ENCODE assay signal across 8 mouse cellular contexts in genomic region chr1:178188386-178188785, GRCm38 (mm10). TPM values are rescaled to one million over a fixed set of nuclear protein-coding genes. Genes with fewer than 3 reads are reported as not detected.
A peak's percentile ranks its signal among the peaks of the same experiment; 100 is the strongest.
DNase-seq lines count a peak whose midpoint lies in the region; ATAC-seq and TF ChIP-seq lines count a peak whose summit lies in the region.

No protein-coding gene starts in this region.

- WGBS in heart, embryonic 13.5 days: 8% methylated on average over 13 of the region's 13 CpGs
- 9% methylated on average over 13 of the region's 13 CpGs for WGBS in forebrain, postnatal 0 days
- WGBS in limb, embryonic 10.5 days: 11% methylated on average over 13 of the region's 13 CpGs
- 9% methylated on average over 13 of the region's 13 CpGs for WGBS in midbrain, embryonic 13.5 days

- no peaks in the 10 kb centered on the region for H3K36me3 ChIP-seq in heart, embryonic 13.5 days
- no peaks in the 10 kb centered on the region for H3K36me3 ChIP-seq in forebrain, postnatal 0 days (ENCODE audit: insufficient read depth)
- no peaks in the 10 kb centered on the region for H3K36me3 ChIP-seq in limb, embryonic 10.5 days
- no peaks in the 10 kb centered on the region for H3K36me3 ChIP-seq in midbrain, embryonic 13.5 days

- peak overlapping the region; percentile 60 for H3K4me3 ChIP-seq in heart, embryonic 13.5 days
- H3K4me3 ChIP-seq in forebrain, postnatal 0 days (ENCODE audit: low read depth, low read length): peak overlapping the region; percentile 27
- H3K4me3 ChIP-seq in limb, embryonic 10.5 days: peak overlapping the region; percentile 47
- peak overlapping the region; percentile 38 for H3K4me3 ChIP-seq in midbrain, embryonic 13.5 days (replicated peaks)

- no peak for ATAC-seq in heart, embryonic 13.5 days (ENCODE audit: extremely low read depth, insufficient number of reproducible peaks, low FRiP score, low TSS enrichment)
- ATAC-seq in forebrain, postnatal 0 days: no peak
- no peak for ATAC-seq in midbrain, embryonic 13.5 days

- H3K27ac ChIP-seq in heart, embryonic 13.5 days (replicated peaks): 0 out of 2 replicates have a peak overlapping the region, but pooled peaks have one; percentile 28
- H3K27ac ChIP-seq in forebrain, postnatal 0 days (ENCODE audit: low read depth, low read length): no peak overlapping the region
- no peak overlapping the region for H3K27ac ChIP-seq in limb, embryonic 10.5 days
- H3K27ac ChIP-seq in midbrain, embryonic 13.5 days: no peak overlapping the region

- no peak for TF ChIP-seq POLR2A in brain, embryonic 14.5 days (IDR thresholded peaks at IDR 0.05; ENCODE audit: borderline replicate concordance, extremely low read depth, insufficient read depth, insufficient read length, poor library complexity, severe bottlenecking)

- no peaks in the 10 kb centered on the region for H3K9me3 ChIP-seq in heart, embryonic 13.5 days
- H3K9me3 ChIP-seq in forebrain, postnatal 0 days (ENCODE audit: low read length): no peaks in the 10 kb centered on the region
- H3K9me3 ChIP-seq in limb, embryonic 10.5 days (replicated peaks): no peaks in the 10 kb centered on the region
- H3K9me3 ChIP-seq in midbrain, embryonic 13.5 days: no peaks in the 10 kb centered on the region

- DNase-seq in heart, adult 8-10 months (ENCODE audit: low spot score): no peak
- DNase-seq in brain, embryonic 14.5 days (ENCODE audit: low read depth): peak; percentile 14
- peak; percentile 11 for DNase-seq in forebrain, postnatal 0 days
- DNase-seq in limb, embryonic 10.5 days (ENCODE audit: low spot score): no peak
- DNase-seq in urinary bladder, postnatal 25 days (ENCODE audit: low spot score): no peak
- DNase-seq in urinary bladder, postnatal 14 days (ENCODE audit: low spot score): no peak

- peaks cover 21% of the 10 kb centered on the region for H3K4me1 ChIP-seq in heart, embryonic 13.5 days
- 0 out of 2 replicates have a peak, but pooled peaks cover 4% of the 10 kb centered on the region for H3K4me1 ChIP-seq in forebrain, postnatal 0 days (ENCODE audit: insufficient read depth)
- H3K4me1 ChIP-seq in limb, embryonic 10.5 days: peaks cover 13% of the 10 kb centered on the region
- H3K4me1 ChIP-seq in midbrain, embryonic 13.5 days (replicated peaks): peaks cover 13% of the 10 kb centered on the region

- peak overlapping the region; percentile 89 for H3K4me2 ChIP-seq in heart, embryonic 13.5 days
- H3K4me2 ChIP-seq in forebrain, postnatal 0 days (ENCODE audit: low read depth): peak overlapping the region; percentile 45
- peak overlapping the region; percentile 61 for H3K4me2 ChIP-seq in midbrain, embryonic 13.5 days (replicated peaks)

- no peaks in the 10 kb centered on the region for H3K27me3 ChIP-seq in heart, embryonic 13.5 days (replicated peaks)
- no peaks in the 10 kb centered on the region for H3K27me3 ChIP-seq in forebrain, postnatal 0 days (ENCODE audit: insufficient read depth, low read length)
- no peaks in the 10 kb centered on the region for H3K27me3 ChIP-seq in limb, embryonic 10.5 days (ENCODE audit: low read depth, poor library complexity, severe bottlenecking)
- H3K27me3 ChIP-seq in midbrain, embryonic 13.5 days: no peaks in the 10 kb centered on the region

- peak overlapping the region; percentile 77 for H3K9ac ChIP-seq in heart, embryonic 13.5 days
- H3K9ac ChIP-seq in forebrain, postnatal 0 days: no peak overlapping the region; the same call in 1 of the 2 replicates
- H3K9ac ChIP-seq in midbrain, embryonic 13.5 days (replicated peaks): no peak overlapping the region; the same call in 1 of the 2 replicates

- TF ChIP-seq CTCF in brain, embryonic 14.5 days (IDR thresholded peaks at IDR 0.05; ENCODE audit: borderline replicate concordance, extremely low read depth, insufficient read depth, insufficient read length): no peak
- no peak for TF ChIP-seq CTCF in forebrain, postnatal 0 days (IDR thresholded peaks at IDR 0.05; ENCODE audit: low read depth)

RNA-seq across cellular contexts. Expression of gene Desi2, which starts 1.2 kb away (rescaled TPM):
- 19.5 and 26.3 TPM in 2 replicates for polyA plus RNA-seq in heart, embryonic 13.5 days (2015; fragmentation: Nextera tagmentation; extraction: Ambion mirVana)
- total RNA-seq in heart, adult 8-10 months (2022): 10 to 100 TPM; 13.4 to 17.3 (median 16.6) TPM
- polyA plus RNA-seq in brain, embryonic 14.5 days (2012; rRNA removed): 13.1 and 15.7 TPM in 2 replicates
- total RNA-seq in forebrain, postnatal 0 days (2014; rRNA removed): 24.2 and 26.1 TPM in 2 replicates
- 13.1 and 27.2 TPM in 2 replicates for polyA plus RNA-seq in forebrain, postnatal 0 days (2015; fragmentation: Nextera tagmentation; extraction: Ambion mirVana)
- 14.2 and 14.5 TPM in 2 replicates for polyA plus RNA-seq in limb, embryonic 10.5 days (2016; fragmentation: Nextera tagmentation; extraction: Ambion mirVana)
- polyA plus RNA-seq in midbrain, embryonic 13.5 days (2015; fragmentation: Nextera tagmentation; extraction: Ambion mirVana): 18.5 and 19.7 TPM in 2 replicates

Comparison
In these comparisons a context has a peak if more than half of its experiments do, and no peak if none do; other contexts are left out.
1. DNase-seq: peak in brain, embryonic 14.5 days (single experiment) and forebrain, postnatal 0 days (single experiment); none in heart, adult 8-10 months (single experiment), limb, embryonic 10.5 days (single experiment), urinary bladder, postnatal 25 days (single experiment) and urinary bladder, postnatal 14 days (single experiment).
2. Peak in every context shown above with its lines, with median percentiles within 50 percentile points of each other: H3K4me2 ChIP-seq and H3K4me3 ChIP-seq.